Mouse (Mus musculus) heart, embryonic 13.5 days (tissue): ENCODE measurements around the gene Riiad1. TPM values are rescaled to one million over a fixed set of nuclear protein-coding genes. Genes with fewer than 3 reads are reported as not detected.

Source experiments
- ATAC-seq: fragments of 200-750 bp; cut with Nextera tagmentation; 2 replicates; pipeline ENCODE4 v1.8.0; 2017; ENCODE audit warnings: moderate TSS enrichment; ENCODE audit not compliant: insufficient number of reproducible peaks, low FRiP score, low TSS enrichment; ENCODE audit errors: extremely low read depth
- H3K27ac ChIP-seq: fragments of 300-500 bp; sonication (generic); replicated peaks from 2 replicates; pipeline ENCODE4 v1.5.1; 2015; ENCODE audit warnings: moderate library complexity, mild to moderate bottlenecking, inconsistent platforms
- H3K27me3 ChIP-seq: fragments of 300-500 bp; sonication (generic); replicated peaks from 2 replicates; pipeline ENCODE4 v1.6.1; 2015; ENCODE audit warnings: mild to moderate bottlenecking, inconsistent platforms
- H3K36me3 ChIP-seq: fragments of 300-500 bp; sonication (generic); 2 replicates; pipeline ENCODE4 v1.6.1; 2015; ENCODE audit warnings: mild to moderate bottlenecking, inconsistent platforms
- H3K4me1 ChIP-seq: fragments of 300-500 bp; sonication (generic); 2 replicates; pipeline ENCODE4 v1.6.1; 2015; ENCODE audit warnings: inconsistent platforms
- H3K4me2 ChIP-seq: fragments of 300-500 bp; sonication (generic); 2 replicates; pipeline ENCODE4 v1.6.1; 2015; ENCODE audit warnings: inconsistent platforms, mild to moderate bottlenecking, moderate library complexity
- H3K4me3 ChIP-seq: fragments of 300-500 bp; sonication (generic); 2 replicates; pipeline ENCODE4 v1.5.1; 2015; ENCODE audit warnings: moderate library complexity, mild to moderate bottlenecking, inconsistent platforms
- H3K9ac ChIP-seq: fragments of 300-500 bp; sonication (generic); 2 replicates; pipeline ENCODE4 v1.6.1; 2015; ENCODE audit warnings: inconsistent platforms, mild to moderate bottlenecking, moderate library complexity
- H3K9me3 ChIP-seq: fragments of 300-500 bp; sonication (generic); 2 replicates; pipeline ENCODE4 v1.6.1; 2016; ENCODE audit warnings: inconsistent platforms
- WGBS: fragments of 180-500 bp; shearing (Covaris S2); methylation state at CpG from one replicate; pipeline ENCODE4 v1.1.7; 2015; ENCODE audit warnings: mixed read lengths; 5-methylcytosine and 5-hydroxymethylcytosine counted together
- polyA plus RNA-seq: library from polyadenylated mRNA; unstranded; fragments of >200 nt; fragmentation: Nextera tagmentation; extraction: Ambion mirVana; gene quantifications from 2 replicates; pipeline ENCODE4 v1.2.1, GENCODE M21; 2015

Riiad1 gene
- polyA plus RNA-seq, 1 experiment from 2014 or later = 4.0 TPM

DNA sequence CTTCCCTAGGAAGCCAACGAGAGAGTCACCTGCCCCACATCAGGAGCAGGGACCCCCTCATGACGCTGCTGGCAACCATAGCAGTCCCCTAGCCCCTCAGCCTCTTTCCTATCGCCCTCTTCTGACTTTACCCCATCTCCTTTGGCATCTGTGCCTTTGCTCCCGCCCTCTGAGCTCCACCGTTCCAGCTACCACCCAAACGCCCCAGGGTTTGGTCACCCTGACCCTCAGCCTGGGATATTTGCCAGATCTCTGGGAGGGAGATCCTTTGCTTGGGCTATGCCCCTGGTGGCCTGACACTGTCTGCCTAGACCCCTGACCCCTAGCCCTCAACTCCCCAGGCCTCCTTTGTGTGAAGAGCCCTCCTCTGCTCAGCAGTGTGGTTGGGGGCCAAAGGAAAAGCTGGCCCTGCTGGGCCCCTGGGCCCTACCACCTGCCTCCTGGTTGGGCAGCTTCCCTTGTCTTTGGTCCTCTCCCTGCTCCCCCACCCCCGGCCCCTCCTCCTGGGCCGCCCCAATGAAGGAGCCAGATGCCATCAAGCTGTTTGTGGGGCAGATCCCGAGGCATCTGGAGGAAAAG lies 1.5 kb downstream of the Riiad1 start:
- no peak for ATAC-seq
- H3K27me3 ChIP-seq = peaks cover 37% of the 10 kb centered on the region
- no peaks in the 10 kb centered on the region for H3K36me3 ChIP-seq
- H3K4me1 ChIP-seq = peaks cover 35% of the 10 kb centered on the region
- 8% methylated on average over 9 of the region's 9 CpGs for WGBS
- no peaks in the 10 kb centered on the region for H3K9me3 ChIP-seq
- H3K27ac ChIP-seq = no peak overlapping the region
- H3K9ac ChIP-seq = no peak overlapping the region
- H3K4me2 ChIP-seq = no peak overlapping the region
- no peak overlapping the region; the same call in 1 of the 2 replicates for H3K4me3 ChIP-seq

DNA sequence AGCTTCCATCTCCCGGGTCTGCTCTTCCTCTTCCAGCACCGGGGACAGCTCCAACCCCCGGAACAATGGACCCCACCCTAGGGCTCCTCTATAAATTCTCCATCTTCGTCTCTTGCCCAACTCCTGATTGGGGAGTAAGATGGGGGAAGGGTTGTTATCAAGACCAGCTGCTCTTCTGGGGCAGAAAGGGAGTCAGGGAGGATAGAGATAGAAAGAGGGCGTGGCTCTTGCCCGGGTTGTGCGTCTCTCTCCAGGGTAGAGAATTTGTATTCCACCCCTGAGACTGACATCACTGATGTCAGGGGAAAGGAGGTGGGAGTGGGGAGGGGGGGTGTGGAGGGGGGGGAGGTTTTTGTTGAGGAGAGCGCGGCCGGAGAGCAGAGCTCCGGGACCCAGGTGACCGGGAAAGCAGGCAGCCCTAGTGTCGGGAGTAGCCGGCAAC lies 2.1 kb downstream of the Riiad1 start, which contains the start of gene Celf3:
Celf3 (plus strand) TSS at position 315 of the 442 bp plus-strand sequence.
- H3K36me3 ChIP-seq = no peaks in the 10 kb centered on the region
- H3K27me3 ChIP-seq = peaks cover 37% of the 10 kb centered on the region
- H3K9ac ChIP-seq = no peak within 1 kb of the TSS
- no peak within 1 kb of the TSS for H3K27ac ChIP-seq
- H3K4me3 ChIP-seq = no peak within 1 kb of the TSS; the same call in 1 of the 2 replicates
- peaks cover 40% of the 10 kb centered on the region for H3K4me1 ChIP-seq
- 3% methylated on average over 14 of the region's 14 CpGs for WGBS
- peak within 1 kb of the TSS; percentile 11; the same call in 1 of the 2 replicates for H3K4me2 ChIP-seq
- no peaks in the 10 kb centered on the region for H3K9me3 ChIP-seq
- no peak for ATAC-seq

GRCm38 (mm10) chr3:94477444-94477843 lies 2.7 kb downstream of the Riiad1 start:
- H3K9me3 ChIP-seq = no peaks in the 10 kb centered on the region
- WGBS = 53% methylated on average over 4 of the region's 4 CpGs
- no peak overlapping the region for H3K4me3 ChIP-seq
- no peak overlapping the region for H3K4me2 ChIP-seq
- H3K36me3 ChIP-seq = no peaks in the 10 kb centered on the region
- ATAC-seq = no peak
- H3K4me1 ChIP-seq = peaks cover 40% of the 10 kb centered on the region
- H3K27me3 ChIP-seq = peaks cover 37% of the 10 kb centered on the region
- no peak overlapping the region for H3K27ac ChIP-seq
- no peak overlapping the region for H3K9ac ChIP-seq

DNA sequence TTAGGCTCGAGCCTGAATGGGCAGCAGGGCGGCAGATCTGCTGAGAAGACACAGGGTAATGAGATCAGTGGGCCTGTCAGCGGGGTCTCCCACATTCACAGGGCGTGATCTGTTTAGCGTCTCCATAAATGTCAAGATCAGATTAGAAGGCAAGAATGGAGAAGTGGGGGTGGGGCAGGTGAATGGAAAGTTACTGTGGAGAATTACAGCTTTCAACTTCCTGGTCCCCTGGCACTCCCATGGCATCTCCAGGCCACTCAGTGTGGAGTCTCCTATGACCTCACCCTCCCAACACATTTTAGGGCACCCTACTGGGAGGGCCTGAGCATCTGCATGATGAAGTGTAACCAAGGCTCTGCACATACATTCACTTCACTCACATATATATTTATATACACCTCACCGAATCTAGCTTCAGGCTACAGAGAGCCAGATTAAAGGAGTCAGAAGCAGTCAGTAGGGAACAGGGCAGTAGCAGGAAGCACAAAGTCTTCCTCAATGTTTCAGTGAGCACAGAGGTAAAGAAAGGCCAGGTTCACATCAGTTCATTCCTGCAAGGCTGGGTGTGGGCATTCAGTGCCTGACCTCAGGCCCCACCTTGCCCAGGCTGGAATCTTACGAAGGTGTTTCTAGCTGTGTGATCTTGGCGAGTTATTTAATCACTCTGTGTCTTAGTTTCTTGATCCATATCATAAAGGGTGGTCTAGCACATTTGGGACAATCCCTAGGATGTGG lies 3.7 kb downstream of the Riiad1 start:
- ATAC-seq = no peak
- H3K4me1 ChIP-seq = peaks cover 41% of the 10 kb centered on the region
- H3K27ac ChIP-seq = no peak overlapping the region
- no peak overlapping the region for H3K4me2 ChIP-seq
- no peak overlapping the region for H3K9ac ChIP-seq
- H3K36me3 ChIP-seq = no peaks in the 10 kb centered on the region
- no peaks in the 10 kb centered on the region for H3K9me3 ChIP-seq
- WGBS = 43% methylated on average over 8 of the region's 8 CpGs
- peaks cover 36% of the 10 kb centered on the region for H3K27me3 ChIP-seq
- H3K4me3 ChIP-seq = no peak overlapping the region

DNA sequence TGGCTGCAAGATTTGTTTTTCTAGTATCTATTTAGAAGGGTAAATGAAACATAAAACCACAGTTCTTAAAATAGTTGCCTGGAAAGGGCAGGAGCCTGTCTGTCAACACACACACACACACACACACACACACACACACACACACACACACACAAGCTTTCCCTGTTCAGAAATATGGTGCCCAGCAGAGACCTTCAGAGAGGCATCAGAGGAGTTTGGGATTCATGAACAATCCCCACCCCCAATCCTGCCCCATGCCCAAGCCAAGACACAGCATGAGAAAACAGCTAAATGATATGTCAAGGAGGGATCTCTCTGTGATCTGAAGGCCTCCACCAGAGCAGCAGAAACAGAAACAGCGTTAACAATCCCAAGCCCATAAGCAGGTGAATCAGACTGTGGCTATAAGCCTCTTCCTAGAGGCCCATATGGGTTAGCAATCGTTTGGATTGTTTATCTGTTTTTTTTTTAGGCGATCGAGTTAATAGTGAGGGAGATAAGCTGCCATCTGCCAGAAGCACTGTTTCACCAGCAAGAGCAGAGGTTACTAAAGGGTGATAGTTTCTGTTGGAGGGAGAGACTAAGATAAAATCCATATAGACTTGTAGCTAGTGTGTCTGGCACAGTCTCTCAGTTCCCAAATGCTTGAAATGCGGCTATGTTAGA lies 6.4 kb downstream of the Riiad1 start:
- H3K4me3 ChIP-seq = no peak overlapping the region
- WGBS = 31% methylated on average over 5 of the region's 5 CpGs
- ATAC-seq = no peak
- no peaks in the 10 kb centered on the region for H3K9me3 ChIP-seq
- peak overlapping the region; percentile 48; the same call in 1 of the 2 replicates for H3K27ac ChIP-seq
- H3K9ac ChIP-seq = no peak overlapping the region
- H3K4me1 ChIP-seq = peaks cover 29% of the 10 kb centered on the region
- H3K4me2 ChIP-seq = no peak overlapping the region
- H3K36me3 ChIP-seq = no peaks in the 10 kb centered on the region
- peaks cover 9% of the 10 kb centered on the region for H3K27me3 ChIP-seq

- Histone ChIP-seq H3K4me1 (peaks cover 28% of the 10 kb centered on the region), H3K36me3 (no peaks in the 10 kb centered on the region), H3K4me3 (peak overlapping the region; percentile 43), H3K9me3 (no peaks in the 10 kb centered on the region), H3K9ac (peak overlapping the region; percentile 20; the same call in 1 of the 2 replicates), H3K27me3 (peaks cover 3% of the 10 kb centered on the region), H3K27ac (peak overlapping the region; percentile 69), H3K4me2 (peak overlapping the region; percentile 73)
- WGBS = 35% methylated on average over 10 of the region's 10 CpGs
- no peak for ATAC-seq
These were observed 7.0 kb downstream of the Riiad1 start for GRCm38 (mm10) chr3:94473115-94473505.

DNA sequence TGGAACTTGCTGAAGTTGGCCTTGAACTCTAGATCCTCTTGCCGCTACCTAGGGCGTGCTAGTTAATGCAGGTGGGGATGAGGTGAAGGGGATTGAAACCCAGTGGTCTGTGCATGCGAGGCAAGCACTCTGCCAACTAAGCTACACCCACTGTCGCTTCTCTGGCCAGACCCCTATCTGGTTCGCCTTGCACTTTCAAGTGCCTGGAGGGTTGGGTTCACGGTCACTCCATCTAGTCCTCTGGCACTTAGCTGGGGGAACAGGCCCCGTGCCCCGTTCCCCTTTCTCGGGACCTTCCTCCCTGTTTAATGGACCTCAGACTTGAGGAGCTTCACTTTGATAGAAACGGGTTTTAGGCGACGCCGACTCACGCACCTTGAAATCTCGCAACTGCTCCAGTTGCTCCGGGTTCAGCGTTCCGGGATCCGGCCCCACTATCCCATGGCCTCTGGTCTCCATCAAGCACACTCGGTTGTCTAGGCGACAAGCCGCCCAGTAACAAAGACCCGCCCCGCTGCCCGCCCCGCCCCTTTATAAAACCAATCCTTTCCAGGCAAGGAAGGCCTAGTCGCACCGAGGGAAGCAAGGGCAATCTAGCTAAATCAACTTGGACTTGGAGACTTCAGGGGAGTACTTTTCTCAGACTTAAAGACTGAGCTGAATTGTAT lies 7.6 kb downstream of the Riiad1 start:
- Histone ChIP-seq H3K27ac (peak overlapping the region; percentile 69), H3K9me3 (no peaks in the 10 kb centered on the region), H3K4me2 (peak overlapping the region; percentile 73), H3K4me1 (peaks cover 25% of the 10 kb centered on the region), H3K9ac (peak overlapping the region; percentile 56), H3K27me3 (no peaks in the 10 kb centered on the region; the same call in 1 of the 2 replicates), H3K4me3 (peak overlapping the region; percentile 43), H3K36me3 (no peaks in the 10 kb centered on the region)
- WGBS = 7% methylated on average over 28 of the region's 28 CpGs
- ATAC-seq = no peak

- Histone ChIP-seq H3K9me3 (no peaks in the 10 kb centered on the region), H3K4me3 (no peak overlapping the region), H3K4me2 (no peak overlapping the region), H3K27me3 (no peaks in the 10 kb centered on the region), H3K4me1 (peaks cover 26% of the 10 kb centered on the region), H3K27ac (no peak overlapping the region), H3K36me3 (no peaks in the 10 kb centered on the region), H3K9ac (no peak overlapping the region)
- WGBS = 48% methylated on average over 3 of the region's 3 CpGs
- no peak for ATAC-seq
These were observed 11.2 kb downstream of the Riiad1 start for GRCm38 (mm10) chr3:94468931-94469330.

DNA sequence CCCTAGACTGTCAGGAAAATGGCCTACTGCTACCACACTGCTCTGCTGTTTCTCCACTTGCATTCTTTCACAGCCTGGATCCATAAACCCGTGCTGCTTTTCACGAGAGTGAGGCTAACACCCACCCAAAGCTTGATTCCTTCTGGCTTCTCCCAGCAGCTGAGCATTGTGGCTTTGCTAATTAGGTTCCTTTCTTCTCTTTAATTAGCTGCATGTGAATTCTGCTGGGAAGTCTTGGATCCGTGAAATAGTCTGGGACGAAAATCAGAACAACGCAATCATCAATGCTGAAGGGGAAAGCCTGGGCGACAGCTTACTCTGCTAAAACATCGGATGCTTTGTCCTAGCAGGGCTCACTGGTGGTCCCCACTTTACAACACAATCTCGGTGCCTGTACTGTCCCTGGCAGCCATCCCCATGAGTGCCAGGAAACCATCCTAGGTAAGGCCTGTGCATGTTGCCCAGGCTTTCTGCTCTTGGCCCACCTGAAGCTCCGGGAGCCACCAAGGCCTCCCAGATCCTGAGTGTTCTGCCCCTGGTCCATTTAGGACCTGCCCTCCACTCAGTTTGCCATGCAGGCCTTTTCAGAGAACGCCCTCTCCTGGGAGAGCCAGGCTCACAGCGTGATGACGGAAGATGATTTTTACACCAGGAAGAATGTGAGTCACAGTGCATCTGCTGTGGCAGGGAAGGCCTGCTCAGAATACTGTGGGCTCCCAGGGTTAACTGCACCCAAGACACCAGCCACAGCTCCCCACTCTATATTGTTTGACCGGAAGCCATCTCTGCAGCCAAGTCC lies 14.3 kb downstream of the Riiad1 start:
- Histone ChIP-seq H3K27ac (no peak overlapping the region), H3K4me3 (no peak overlapping the region), H3K27me3 (no peaks in the 10 kb centered on the region), H3K9me3 (no peaks in the 10 kb centered on the region), H3K9ac (no peak overlapping the region), H3K4me2 (no peak overlapping the region), H3K4me1 (peaks cover 5% of the 10 kb centered on the region; the same call in 1 of the 2 replicates), H3K36me3 (no peaks in the 10 kb centered on the region)
- WGBS = 69% methylated on average over 13 of the region's 13 CpGs
- no peak for ATAC-seq

DNA sequence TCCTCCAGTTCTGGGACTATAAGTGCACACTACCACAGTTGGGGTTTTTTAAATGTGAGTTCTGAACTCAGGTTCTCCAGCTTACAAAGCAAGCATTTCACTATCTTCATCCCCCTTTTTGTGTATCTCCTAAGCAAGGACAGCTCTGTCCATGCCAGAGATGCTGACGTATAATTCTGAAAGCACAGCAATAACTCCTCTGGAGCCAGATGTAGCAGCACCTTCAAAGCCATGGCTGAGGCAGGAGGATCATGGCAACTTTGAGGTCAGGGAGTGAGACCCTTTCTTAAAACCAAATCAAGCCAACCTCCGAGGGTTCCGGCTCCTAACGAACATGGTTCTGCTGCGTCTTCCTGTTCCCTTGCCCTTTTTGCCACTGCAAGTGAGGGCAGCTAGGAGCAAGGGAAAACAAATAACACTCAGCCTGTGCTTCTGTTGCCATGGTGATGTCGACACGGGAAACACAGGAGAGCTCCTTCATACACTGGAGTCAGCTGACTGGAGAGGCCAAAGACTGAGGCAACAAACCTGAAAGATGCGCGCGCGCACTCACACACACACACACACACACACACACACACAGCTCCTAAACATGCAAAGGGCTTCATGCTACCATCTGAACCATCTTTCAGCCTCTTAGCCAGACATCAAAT lies 16.1 kb downstream of the Riiad1 start:
- WGBS = 55% methylated on average over 11 of the region's 11 CpGs
- H3K4me3 ChIP-seq = no peak overlapping the region
- H3K4me2 ChIP-seq = no peak overlapping the region
- no peak for ATAC-seq
- H3K9me3 ChIP-seq = no peaks in the 10 kb centered on the region
- no peaks in the 10 kb centered on the region for H3K27me3 ChIP-seq
- no peaks in the 10 kb centered on the region for H3K36me3 ChIP-seq
- no peak overlapping the region for H3K9ac ChIP-seq
- H3K27ac ChIP-seq = no peak overlapping the region
- H3K4me1 ChIP-seq = peaks cover 5% of the 10 kb centered on the region; the same call in 1 of the 2 replicates
